Mouse (Mus musculus) limb, embryonic 13.5 days (tissue): ENCODE results near the gene Atg9b. TPM values are rescaled to one million over a fixed set of nuclear protein-coding genes. Genes with fewer than 3 reads are reported as not detected.
A peak's percentile ranks its signal among the peaks of the same experiment; 100 is the strongest.

Experiments used
- ATAC-seq: fragments of 200-750 bp; cut with Nextera tagmentation; 2 replicates; pipeline ENCODE4 v1.8.0; 2017; ENCODE audit warnings: low read depth, moderate number of reproducible peaks, moderate TSS enrichment; ENCODE audit not compliant: low FRiP score
- H3K27ac ChIP-seq: fragments of 300-500 bp; sonication (generic); 2 replicates; pipeline ENCODE4 v1.5.1; 2015; ENCODE audit warnings: inconsistent platforms, mild to moderate bottlenecking, moderate library complexity
- H3K27me3 ChIP-seq: fragments of 300-500 bp; sonication (generic); 2 replicates; pipeline ENCODE4 v1.6.1; 2015; ENCODE audit warnings: mild to moderate bottlenecking, inconsistent platforms
- H3K36me3 ChIP-seq: fragments of 300-500 bp; sonication (generic); 2 replicates; pipeline ENCODE4 v1.6.1; 2015; ENCODE audit warnings: inconsistent platforms, mild to moderate bottlenecking, moderate library complexity
- H3K4me1 ChIP-seq: fragments of 300-500 bp; sonication (generic); 2 replicates; pipeline ENCODE4 v1.6.1; 2015; ENCODE audit warnings: inconsistent platforms
- H3K4me2 ChIP-seq: fragments of 300-500 bp; sonication (generic); replicated peaks from 2 replicates; pipeline ENCODE4 v1.6.1; 2015; ENCODE audit warnings: inconsistent platforms, mild to moderate bottlenecking, moderate library complexity
- H3K4me3 ChIP-seq: fragments of 300-500 bp; sonication (generic); 2 replicates; pipeline ENCODE4 v1.5.1; 2015; ENCODE audit warnings: moderate library complexity, mild to moderate bottlenecking, inconsistent platforms
- H3K9ac ChIP-seq: fragments of 300-500 bp; sonication (generic); 2 replicates; pipeline ENCODE4 v1.6.1; 2015; ENCODE audit warnings: mild to moderate bottlenecking, inconsistent platforms
- H3K9me3 ChIP-seq: fragments of 300-500 bp; sonication (generic); 2 replicates; pipeline ENCODE4 v1.6.1; 2016; ENCODE audit warnings: inconsistent platforms
- WGBS: fragments of 180-500 bp; shearing (Covaris S2); methylation state at CpG from one replicate; pipeline ENCODE4 v1.1.7; 2015; 5-methylcytosine and 5-hydroxymethylcytosine counted together
- polyA plus RNA-seq: library from polyadenylated mRNA; unstranded; fragments of >200 nt; fragmentation: Nextera tagmentation; extraction: Ambion mirVana; gene quantifications from 2 replicates; pipeline ENCODE4 v1.2.1, GENCODE M21; 2015

Atg9b gene
- polyA plus RNA-seq, 1 experiment from 2014 or later: 0.78 TPM

DNA sequence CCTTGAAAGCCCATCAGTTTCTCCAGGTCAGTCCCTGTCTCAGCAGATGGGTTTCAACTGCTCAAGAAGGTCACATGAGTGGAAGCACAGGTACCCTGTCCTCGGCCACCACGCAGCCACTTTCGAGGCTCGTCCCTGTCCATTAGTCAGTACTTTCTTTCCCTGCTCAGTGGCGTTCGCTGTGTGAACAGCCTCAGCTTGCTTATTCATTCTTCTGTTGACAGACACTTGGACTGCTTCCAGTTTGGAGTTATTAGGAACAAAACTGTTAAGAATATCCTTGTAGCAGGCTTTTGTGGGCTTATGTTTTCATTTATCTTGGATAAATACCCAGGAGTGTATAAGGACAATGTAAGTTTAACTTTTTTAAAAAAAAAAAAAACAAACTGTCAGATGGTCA is 17.7 kb downstream of the Atg9b start:
- no peak overlapping the region for H3K27ac ChIP-seq
- H3K4me2 ChIP-seq: no peak overlapping the region
- no peaks in the 10 kb centered on the region for H3K36me3 ChIP-seq
- H3K4me1 ChIP-seq: 0 out of 2 replicates have a peak, but pooled peaks cover 4% of the 10 kb centered on the region
- no peak overlapping the region for H3K4me3 ChIP-seq
- no peaks in the 10 kb centered on the region for H3K9me3 ChIP-seq
- 72% methylated on average over 6 of the region's 6 CpGs for WGBS
- H3K9ac ChIP-seq: no peak overlapping the region
- ATAC-seq: no peak
- H3K27me3 ChIP-seq: no peaks in the 10 kb centered on the region

DNA sequence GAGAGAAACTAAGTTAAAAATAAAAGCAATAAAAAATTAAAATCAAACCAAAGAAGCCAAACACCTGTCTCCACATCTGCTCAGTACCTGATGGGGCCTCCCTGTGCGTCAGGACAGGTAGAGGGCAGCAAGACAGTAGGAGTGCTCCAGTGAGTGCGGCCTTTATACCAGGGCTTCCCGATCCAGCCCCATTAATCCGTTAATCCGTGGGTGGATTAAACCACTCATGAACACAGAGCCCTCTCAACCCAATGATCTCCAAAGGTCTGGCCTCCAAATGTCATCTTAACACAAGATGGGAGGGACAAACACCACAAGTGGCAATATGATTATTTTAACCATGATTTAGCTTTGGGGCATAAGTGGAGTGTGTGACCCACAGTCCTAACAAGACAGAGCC is 18.1 kb downstream of the Atg9b start:
- Histone ChIP-seq H3K27ac (no peak overlapping the region), H3K27me3 (no peaks in the 10 kb centered on the region), H3K4me1 (0 out of 2 replicates have a peak, but pooled peaks cover 4% of the 10 kb centered on the region), H3K36me3 (no peaks in the 10 kb centered on the region), H3K9me3 (no peaks in the 10 kb centered on the region), H3K4me3 (no peak overlapping the region), H3K9ac (no peak overlapping the region), H3K4me2 (no peak overlapping the region)
- ATAC-seq: no peak
- 81% methylated on average over 5 of the region's 5 CpGs for whole genome bisulfite sequencing

DNA sequence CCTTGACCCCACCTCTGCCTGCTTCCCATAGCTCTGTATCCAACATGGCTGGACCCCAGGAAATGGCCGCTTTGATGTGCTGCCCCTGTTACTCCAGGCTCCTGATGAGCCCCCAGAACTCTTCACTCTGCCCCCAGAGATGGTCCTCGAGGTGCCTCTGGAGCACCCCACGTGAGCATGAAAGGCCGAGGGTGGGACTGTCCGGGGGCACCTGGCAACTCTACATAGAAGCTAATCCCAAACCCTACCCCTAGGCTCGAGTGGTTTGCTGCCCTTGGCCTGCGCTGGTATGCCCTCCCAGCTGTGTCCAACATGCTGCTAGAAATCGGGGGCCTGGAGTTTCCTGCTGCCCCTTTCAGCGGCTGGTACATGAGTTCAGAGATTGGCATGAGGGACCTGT is 22.2 kb downstream of the Atg9b start:
- H3K4me2 ChIP-seq: no peak overlapping the region
- H3K27ac ChIP-seq: no peak overlapping the region
- 0 out of 2 replicates have a peak, but pooled peaks cover 4% of the 10 kb centered on the region for H3K4me1 ChIP-seq
- H3K36me3 ChIP-seq: no peaks in the 10 kb centered on the region
- no peaks in the 10 kb centered on the region for H3K27me3 ChIP-seq
- WGBS: 90% methylated on average over 9 of the region's 9 CpGs
- no peak overlapping the region for H3K9ac ChIP-seq
- H3K4me3 ChIP-seq: no peak overlapping the region
- no peaks in the 10 kb centered on the region for H3K9me3 ChIP-seq
- no peak for ATAC-seq

DNA sequence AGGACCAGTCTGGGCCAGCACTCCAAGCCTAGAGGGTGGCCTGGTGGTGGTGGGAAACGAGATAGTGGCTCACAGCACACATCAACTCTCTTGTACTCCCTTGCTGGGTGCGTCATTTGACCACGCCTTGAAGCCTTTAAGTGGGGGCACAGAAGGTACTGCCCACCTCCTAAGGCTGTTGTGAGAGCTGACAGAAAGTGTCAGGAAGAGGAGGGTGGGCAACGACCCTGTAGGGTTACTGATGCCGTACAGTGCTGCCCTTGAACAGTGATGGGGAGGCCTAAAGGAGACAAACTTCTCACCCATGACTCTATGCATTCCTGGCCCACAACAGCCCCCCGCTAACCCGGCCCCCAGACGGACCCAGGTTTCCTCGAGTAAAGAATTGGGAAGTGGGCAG is 25.5 kb downstream of the Atg9b start:
- ATAC-seq: no peak
- Histone ChIP-seq H3K9ac (no peak overlapping the region), H3K4me1 (no peaks in the 10 kb centered on the region), H3K4me3 (no peak overlapping the region), H3K9me3 (no peaks in the 10 kb centered on the region), H3K27ac (no peak overlapping the region), H3K27me3 (no peaks in the 10 kb centered on the region), H3K4me2 (no peak overlapping the region), H3K36me3 (no peaks in the 10 kb centered on the region)
- 79% methylated on average over 9 of the region's 9 CpGs for WGBS

DNA sequence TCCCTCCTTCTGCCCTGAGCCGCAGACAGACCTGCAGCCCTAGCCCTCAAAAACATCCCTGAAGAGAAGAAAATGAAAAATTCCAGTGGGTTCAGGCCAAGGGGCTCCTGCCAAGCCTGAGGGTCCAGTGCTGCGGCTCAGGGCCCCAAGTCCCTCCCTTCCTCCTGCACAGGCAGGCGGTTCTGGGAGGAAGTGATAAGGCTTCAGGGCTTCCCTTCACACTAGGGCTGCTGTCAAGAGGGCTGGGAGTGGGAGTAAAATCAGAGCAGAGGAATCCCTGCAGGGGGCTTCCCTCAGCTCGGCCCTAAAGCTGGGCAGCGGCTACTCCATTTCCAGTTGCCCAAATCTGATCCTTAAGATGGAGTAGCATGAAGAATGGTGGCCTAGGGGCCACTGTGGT is 26.4 kb downstream of the Atg9b start:
- Histone ChIP-seq H3K27ac (no peak overlapping the region), H3K9ac (no peak overlapping the region), H3K4me1 (0 out of 2 replicates have a peak, but pooled peaks cover 5% of the 10 kb centered on the region), H3K27me3 (no peaks in the 10 kb centered on the region), H3K9me3 (no peaks in the 10 kb centered on the region), H3K4me2 (peak overlapping the region; percentile 32; the same call in 1 of the 2 replicates), H3K4me3 (0 out of 2 replicates have a peak overlapping the region, but pooled peaks have one; percentile 3), H3K36me3 (no peaks in the 10 kb centered on the region)
- WGBS: 31% methylated on average over 5 of the region's 5 CpGs
- ATAC-seq: no peak

DNA sequence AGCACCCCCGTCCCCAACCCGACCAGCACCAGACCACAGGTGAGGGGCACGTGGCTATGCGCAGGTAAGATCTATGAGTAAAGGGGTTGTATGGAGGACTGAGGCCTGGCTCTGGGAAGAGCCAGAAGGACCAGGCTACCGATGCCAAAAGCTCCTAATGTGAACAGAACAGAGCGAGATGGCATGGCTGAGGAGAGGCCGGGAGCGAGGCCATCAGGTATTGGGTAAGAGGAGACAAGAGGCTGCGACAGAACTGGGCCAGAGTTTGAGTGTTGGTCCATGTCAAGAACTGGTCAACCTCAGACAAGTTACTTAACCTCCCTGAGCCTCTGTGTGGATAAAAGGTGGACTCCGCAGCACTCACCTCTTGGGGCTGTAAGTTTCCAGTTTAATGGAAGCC is 27.0 kb downstream of the Atg9b start:
- Histone ChIP-seq H3K9me3 (no peaks in the 10 kb centered on the region), H3K36me3 (no peaks in the 10 kb centered on the region), H3K27me3 (no peaks in the 10 kb centered on the region), H3K4me3 (0 out of 2 replicates have a peak overlapping the region, but pooled peaks have one; percentile 3), H3K9ac (no peak overlapping the region), H3K27ac (no peak overlapping the region), H3K4me1 (0 out of 2 replicates have a peak, but pooled peaks cover 5% of the 10 kb centered on the region), H3K4me2 (peak overlapping the region; percentile 32)
- 84% methylated on average over 10 of the region's 10 CpGs for WGBS
- no peak for ATAC-seq

DNA sequence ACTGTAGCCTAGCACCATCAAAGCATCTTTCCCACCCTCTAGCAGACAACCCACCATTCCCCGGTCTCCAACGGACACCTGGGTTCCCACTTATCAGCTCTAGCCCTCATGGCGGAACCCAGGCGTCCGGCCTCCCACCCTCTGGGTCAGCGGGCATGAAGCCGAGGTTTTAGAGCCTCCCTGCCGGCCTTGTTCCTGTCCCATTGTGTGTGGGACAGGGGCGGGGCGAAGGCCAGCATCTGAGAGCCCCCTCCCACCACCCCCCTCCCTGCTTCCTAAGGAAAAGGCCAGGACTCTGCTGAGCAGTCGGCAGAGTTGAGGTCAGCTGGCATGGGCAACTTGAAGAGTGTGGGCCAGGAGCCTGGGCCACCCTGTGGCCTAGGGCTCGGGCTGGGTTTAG is 27.4 kb downstream of the Atg9b start, which contains the start of gene Nos3:
Gene Nos3 (plus strand): TSS at position 303 of the 400 bp plus-strand sequence.
- ATAC-seq: no peak
- Histone ChIP-seq H3K27ac (no peak within 1 kb of the TSS), H3K27me3 (no peaks in the 10 kb centered on the region), H3K9ac (no peak within 1 kb of the TSS), H3K4me3 (0 out of 2 replicates have a peak within 1 kb of the TSS, but pooled peaks have one; percentile 3), H3K4me2 (peak within 1 kb of the TSS; percentile 32), H3K4me1 (0 out of 2 replicates have a peak, but pooled peaks cover 5% of the 10 kb centered on the region), H3K9me3 (no peaks in the 10 kb centered on the region), H3K36me3 (no peaks in the 10 kb centered on the region)
- 62% methylated on average over 12 of the region's 12 CpGs for WGBS

DNA sequence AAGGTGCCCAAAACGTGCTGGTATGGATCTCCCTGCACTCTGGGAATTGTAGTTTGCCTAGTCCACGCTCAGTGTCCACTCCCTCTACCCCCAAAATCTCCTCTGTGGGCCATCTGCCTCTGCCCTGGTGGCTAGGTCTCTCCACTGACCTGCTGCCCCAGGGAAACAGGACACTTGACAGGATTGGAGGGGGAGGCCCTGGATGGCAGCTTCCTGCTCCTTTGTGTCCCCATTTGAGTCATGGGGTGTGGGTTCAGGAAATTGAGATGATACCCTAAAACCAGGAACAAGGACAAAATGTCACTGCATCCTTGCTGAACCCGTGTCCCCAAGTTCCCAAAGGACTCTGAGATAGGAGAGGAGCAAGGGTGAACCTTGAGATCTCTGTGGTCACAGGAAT is 27.9 kb downstream of the Atg9b start:
- H3K27ac ChIP-seq: no peak overlapping the region
- ATAC-seq: no peak
- no peaks in the 10 kb centered on the region for H3K27me3 ChIP-seq
- no peak overlapping the region for H3K4me3 ChIP-seq
- 59% methylated on average over 3 of the region's 3 CpGs for WGBS
- no peak overlapping the region for H3K9ac ChIP-seq
- no peaks in the 10 kb centered on the region for H3K9me3 ChIP-seq
- no peaks in the 10 kb centered on the region for H3K36me3 ChIP-seq
- H3K4me2 ChIP-seq: no peak overlapping the region
- H3K4me1 ChIP-seq: 0 out of 2 replicates have a peak, but pooled peaks cover 5% of the 10 kb centered on the region

DNA sequence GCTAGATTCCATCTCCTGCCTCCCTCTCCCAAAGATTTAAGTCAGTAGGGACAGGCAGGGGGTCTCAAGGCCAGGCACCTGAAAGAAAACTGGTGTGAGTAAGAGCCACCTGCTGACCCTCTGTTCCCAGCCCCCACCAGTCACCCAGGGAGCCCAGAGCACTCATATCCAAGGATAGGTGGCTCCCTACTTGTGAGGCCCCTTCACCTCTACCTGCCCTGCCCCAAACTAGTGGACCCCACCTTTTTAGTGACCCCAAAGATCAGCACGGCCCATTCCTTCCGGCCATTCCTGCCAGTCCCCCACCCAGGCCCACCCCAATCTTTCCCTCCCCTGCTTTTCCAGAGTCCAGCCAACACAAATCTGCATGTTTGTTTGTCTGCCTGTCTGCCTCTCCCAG is 28.5 kb downstream of the Atg9b start:
- Histone ChIP-seq H3K27ac (no peak overlapping the region), H3K4me1 (0 out of 2 replicates have a peak, but pooled peaks cover 5% of the 10 kb centered on the region), H3K36me3 (no peaks in the 10 kb centered on the region), H3K4me3 (no peak overlapping the region), H3K9ac (no peak overlapping the region), H3K4me2 (no peak overlapping the region), H3K9me3 (no peaks in the 10 kb centered on the region), H3K27me3 (no peaks in the 10 kb centered on the region)
- no peak for ATAC-seq
- WGBS: 88% methylated on average over 2 of the region's 2 CpGs

DNA sequence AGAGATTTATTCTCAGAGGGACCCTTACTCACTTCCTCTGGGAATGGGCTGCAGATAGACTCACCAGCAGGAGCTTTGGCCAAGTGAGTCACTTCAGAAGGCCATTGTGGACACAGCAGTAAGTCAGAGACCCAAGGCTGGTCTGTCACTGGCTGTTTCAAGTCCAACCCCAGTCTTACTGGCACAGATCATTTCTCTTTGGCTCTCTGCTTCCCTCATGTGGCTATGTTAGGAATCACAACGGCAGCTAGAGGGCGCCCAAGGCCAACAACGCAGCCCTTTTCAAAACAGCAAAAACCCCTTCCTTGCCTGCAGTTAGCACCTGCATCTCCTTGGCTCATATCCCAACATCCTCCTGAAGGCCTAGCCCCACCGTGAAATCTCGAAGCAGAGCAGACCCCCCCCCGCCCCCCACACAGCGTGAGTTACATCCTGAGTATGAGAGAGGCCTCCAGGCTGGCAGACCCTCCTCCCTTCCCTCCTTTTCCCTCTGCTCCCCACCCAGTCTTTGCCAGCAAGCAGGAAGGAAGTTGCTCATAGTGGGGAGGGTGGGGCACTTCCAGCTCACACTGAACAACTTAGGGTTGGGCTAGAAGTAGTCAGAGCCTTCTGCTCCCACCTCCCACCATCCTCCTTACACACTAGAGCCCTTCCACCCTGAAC is 31.0 kb downstream of the Atg9b start:
- no peak overlapping the region for H3K27ac ChIP-seq
- under 1% methylated on average over 7 of the region's 7 CpGs for WGBS
- H3K9me3 ChIP-seq: no peaks in the 10 kb centered on the region
- no peaks in the 10 kb centered on the region for H3K27me3 ChIP-seq
- no peak overlapping the region for H3K4me3 ChIP-seq
- no peak overlapping the region for H3K4me2 ChIP-seq
- 0 out of 2 replicates have a peak, but pooled peaks cover 5% of the 10 kb centered on the region for H3K4me1 ChIP-seq
- H3K9ac ChIP-seq: no peak overlapping the region
- ATAC-seq: peak; percentile 40
- H3K36me3 ChIP-seq: no peaks in the 10 kb centered on the region

DNA sequence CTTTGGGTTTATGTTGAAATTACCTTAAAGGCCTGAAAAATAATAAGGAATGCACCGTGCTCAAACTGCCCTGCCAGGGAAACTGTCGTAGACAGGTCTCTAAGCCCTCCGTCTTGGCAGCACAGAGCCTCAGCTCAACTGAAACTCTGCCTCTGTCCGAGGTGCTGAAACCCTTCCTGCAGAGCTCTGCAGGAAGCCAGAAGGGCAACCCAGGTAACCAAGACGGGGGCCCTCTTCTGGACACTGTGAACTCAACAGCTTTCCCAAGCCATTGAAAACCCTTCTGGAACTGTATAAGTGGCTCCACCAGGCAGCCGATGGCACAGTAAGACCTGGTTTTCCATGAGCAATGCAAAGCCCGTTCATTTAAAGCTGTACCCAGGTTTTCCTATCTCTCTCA is 34.5 kb downstream of the Atg9b start:
- H3K4me1 ChIP-seq: peaks cover 13% of the 10 kb centered on the region
- no peak overlapping the region for H3K4me3 ChIP-seq
- H3K27ac ChIP-seq: no peak overlapping the region
- no peak overlapping the region for H3K4me2 ChIP-seq
- no peaks in the 10 kb centered on the region for H3K36me3 ChIP-seq
- ATAC-seq: peak; percentile 39; the same call in 1 of the 2 replicates
- no peak overlapping the region for H3K9ac ChIP-seq
- no peaks in the 10 kb centered on the region for H3K9me3 ChIP-seq
- 13% methylated on average over 7 of the region's 7 CpGs for WGBS
- H3K27me3 ChIP-seq: peaks cover 21% of the 10 kb centered on the region

DNA sequence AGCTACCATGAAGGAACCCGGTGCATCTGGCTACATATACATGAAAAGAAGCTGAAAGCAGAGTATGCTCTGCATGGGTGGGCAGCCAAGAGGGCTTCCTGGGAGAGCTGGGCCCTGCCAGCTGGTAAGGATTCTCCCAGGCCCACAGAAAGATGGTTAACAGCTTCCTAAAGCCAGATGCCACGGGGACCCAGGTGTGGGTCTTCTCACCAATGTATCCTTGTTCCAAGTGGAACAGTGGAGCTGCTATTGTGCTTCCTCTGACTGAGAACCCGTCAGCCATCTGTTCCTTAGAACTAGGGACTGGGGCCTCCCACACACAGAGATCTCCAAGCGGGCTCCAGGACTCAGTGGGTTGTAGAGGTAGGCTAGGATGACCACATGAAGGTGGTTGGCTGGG is 35.2 kb downstream of the Atg9b start:
- no peak overlapping the region for H3K27ac ChIP-seq
- no peak overlapping the region for H3K4me2 ChIP-seq
- H3K36me3 ChIP-seq: no peaks in the 10 kb centered on the region
- H3K9me3 ChIP-seq: no peaks in the 10 kb centered on the region
- peaks cover 24% of the 10 kb centered on the region for H3K27me3 ChIP-seq
- ATAC-seq: no peak
- H3K9ac ChIP-seq: no peak overlapping the region
- 59% methylated on average over 4 of the region's 4 CpGs for WGBS
- no peak overlapping the region for H3K4me3 ChIP-seq
- H3K4me1 ChIP-seq: peaks cover 20% of the 10 kb centered on the region

DNA sequence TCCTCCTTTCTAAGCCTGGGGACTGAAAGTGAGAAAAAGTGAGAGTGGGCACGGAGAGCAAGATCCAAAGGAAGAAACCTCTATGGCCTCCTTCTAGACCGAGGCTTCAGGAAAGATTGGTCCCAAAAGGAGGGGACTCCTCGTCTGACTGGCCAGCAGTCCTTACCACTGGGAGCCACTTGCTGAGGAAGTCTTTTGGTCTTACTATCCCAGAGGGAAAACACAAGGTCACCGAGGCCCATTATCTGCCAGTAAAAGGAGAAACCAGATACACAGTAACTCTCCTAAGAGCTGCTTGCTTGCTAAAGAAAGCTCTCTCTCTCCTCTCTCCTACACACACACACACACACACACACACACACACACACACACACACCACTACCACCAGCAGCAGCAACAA is 38.6 kb downstream of the Atg9b start:
- H3K9ac ChIP-seq: no peak overlapping the region
- H3K4me1 ChIP-seq: peaks cover 37% of the 10 kb centered on the region
- no peaks in the 10 kb centered on the region for H3K36me3 ChIP-seq
- peak overlapping the region; percentile 63; the same call in 1 of the 2 replicates for H3K27ac ChIP-seq
- 31% methylated on average over 4 of the region's 4 CpGs for WGBS
- peaks cover 53% of the 10 kb centered on the region for H3K27me3 ChIP-seq
- no peaks in the 10 kb centered on the region for H3K9me3 ChIP-seq
- H3K4me3 ChIP-seq: no peak overlapping the region
- no peak for ATAC-seq
- H3K4me2 ChIP-seq: peak overlapping the region; percentile 98
